Mouse (Mus musculus): ENCODE data around the gene Ppp1r1a. TPM values are rescaled to one million over a fixed set of nuclear protein-coding genes. Genes with fewer than 3 reads are reported as not detected.

Ppp1r1a gene
- total and polyA plus RNA-seq, 3 experiments = 5.7 to 11.6 (median 9.0) TPM

DNA sequence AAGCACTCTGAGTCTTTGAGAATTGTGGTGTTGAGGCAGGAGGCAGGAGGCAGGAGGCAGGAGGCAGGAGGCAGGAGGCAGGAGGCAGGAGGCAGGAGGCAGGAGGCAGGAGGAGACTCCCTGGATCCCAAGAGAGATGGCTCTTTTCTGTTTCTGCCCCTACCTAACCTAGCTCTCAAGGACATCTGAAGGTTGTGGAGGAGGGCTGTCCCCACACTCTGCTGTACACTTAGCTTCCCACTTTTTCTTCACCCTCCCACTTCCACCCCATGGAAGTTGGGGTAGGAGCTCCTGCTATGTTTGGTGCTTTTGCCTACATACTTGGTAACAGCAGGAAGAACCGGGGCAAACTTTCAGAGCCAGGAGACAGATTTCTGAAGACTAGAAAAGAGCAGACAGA lies 2.0 kb downstream of the Ppp1r1a start:
- WGBS = 59% methylated on average over 1 of the region's 1 CpGs
- Histone ChIP-seq H3K36me3 (ENCODE audit: control insufficient read depth, insufficient read depth, low read length) (no peaks in the 10 kb centered on the region), H3K79me2 (replicated peaks; ENCODE audit: control insufficient read depth, insufficient read depth, low read length) (no peaks in the 10 kb centered on the region), H3K4me1 (ENCODE audit: control insufficient read depth, insufficient read depth, low read length) (no peaks in the 10 kb centered on the region), H3K27me3 (ENCODE audit: control insufficient read depth, insufficient read depth, low read length) (peaks cover 8% of the 10 kb centered on the region), H3K4me3 (no peak overlapping the region), H3K9ac (ENCODE audit: low read depth, low read length) (no peak overlapping the region), H3K27ac (no peak overlapping the region)
- TF ChIP-seq EP300 (IDR thresholded peaks at IDR 0.05; ENCODE audit: insufficient read depth, low read depth, low read length) (no peak), POLR2A (IDR thresholded peaks at IDR 0.05; ENCODE audit: insufficient read depth, low read depth, low read length) (no peak), CTCF (IDR thresholded peaks at IDR 0.05) (no peak)
- intact Hi-C loops (cut with DNase I) = no loop called here
- peak in 1 of 2 experiments; percentile 7 for DNase-seq

DNA sequence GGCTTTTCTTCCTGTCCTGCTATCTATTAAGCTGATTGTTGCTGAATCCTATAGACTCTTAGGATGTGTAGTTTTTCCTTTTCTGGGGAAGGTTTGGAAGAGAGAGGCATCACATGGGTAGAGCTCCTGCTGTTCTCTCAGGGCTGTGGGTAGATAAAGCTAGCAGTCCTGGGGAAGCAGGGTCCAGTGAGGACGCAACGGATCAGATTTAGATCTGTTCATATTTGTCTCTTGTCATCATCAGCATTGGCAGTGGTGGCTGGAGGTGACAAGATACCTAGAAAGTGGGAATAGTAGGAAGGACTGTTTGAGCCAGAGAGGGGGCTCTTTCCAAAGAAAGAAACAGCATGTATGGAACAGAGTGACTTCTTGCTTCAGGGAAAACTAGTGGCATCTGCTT lies 2.8 kb downstream of the Ppp1r1a start:
- H3K9ac ChIP-seq (ENCODE audit: low read depth, low read length) = no peak overlapping the region
- H3K27me3 ChIP-seq (ENCODE audit: control insufficient read depth, insufficient read depth, low read length) = peaks cover 8% of the 10 kb centered on the region
- H3K27ac ChIP-seq = no peak overlapping the region
- H3K4me3 ChIP-seq = no peak overlapping the region
- 68% methylated on average over 2 of the region's 2 CpGs for WGBS
- no peaks in the 10 kb centered on the region for H3K79me2 ChIP-seq (replicated peaks; ENCODE audit: control insufficient read depth, insufficient read depth, low read length)
- intact Hi-C loops (cut with DNase I) = no loop called here
- H3K36me3 ChIP-seq (ENCODE audit: control insufficient read depth, insufficient read depth, low read length) = no peaks in the 10 kb centered on the region
- H3K4me1 ChIP-seq (ENCODE audit: control insufficient read depth, insufficient read depth, low read length) = no peaks in the 10 kb centered on the region
- TF ChIP-seq EP300 (IDR thresholded peaks at IDR 0.05; ENCODE audit: insufficient read depth, low read depth, low read length) = no peak
- no peak for TF ChIP-seq CTCF (IDR thresholded peaks at IDR 0.05)
- TF ChIP-seq POLR2A (IDR thresholded peaks at IDR 0.05; ENCODE audit: insufficient read depth, low read depth, low read length) = no peak
- no peak for DNase-seq

DNA sequence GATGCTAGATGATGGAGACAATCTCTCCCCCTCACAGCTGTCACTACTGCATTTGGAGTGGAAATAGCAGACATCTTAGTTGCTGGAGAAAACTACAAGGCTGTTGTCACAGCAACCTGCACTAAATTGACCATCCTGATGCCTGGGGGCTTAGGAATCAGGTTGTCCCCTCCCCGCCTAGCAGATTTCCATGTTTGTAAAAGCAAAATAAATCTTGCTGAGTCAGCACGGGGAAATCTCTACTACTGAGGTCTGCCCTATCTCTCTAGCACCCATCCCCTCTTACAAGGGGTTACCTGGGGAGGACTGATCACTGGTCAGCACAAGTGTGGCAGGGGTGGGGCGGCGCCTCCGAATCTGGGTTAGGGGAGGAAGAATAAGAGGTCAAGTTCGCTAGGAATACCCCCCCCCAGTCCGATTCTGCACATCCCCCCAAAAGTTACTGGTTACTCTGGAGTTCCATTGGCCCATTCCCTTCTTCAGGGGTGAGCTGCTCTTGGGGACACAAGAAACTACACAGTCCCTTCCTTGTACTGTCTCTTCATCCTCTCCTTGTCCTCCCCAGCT lies 3.7 kb downstream of the Ppp1r1a start:
- intact Hi-C loops (cut with DNase I) = no loop called here
- peaks cover 8% of the 10 kb centered on the region for H3K27me3 ChIP-seq (ENCODE audit: control insufficient read depth, insufficient read depth, low read length)
- H3K4me3 ChIP-seq = no peak overlapping the region
- no peaks in the 10 kb centered on the region for H3K4me1 ChIP-seq (ENCODE audit: control insufficient read depth, insufficient read depth, low read length)
- H3K9ac ChIP-seq (ENCODE audit: low read depth, low read length) = no peak overlapping the region
- no peak overlapping the region for H3K27ac ChIP-seq
- 91% methylated on average over 7 of the region's 7 CpGs for WGBS
- DNase-seq = no peak
- no peak for TF ChIP-seq EP300 (IDR thresholded peaks at IDR 0.05; ENCODE audit: insufficient read depth, low read depth, low read length)
- no peak for TF ChIP-seq POLR2A (IDR thresholded peaks at IDR 0.05; ENCODE audit: insufficient read depth, low read depth, low read length)
- no peak for TF ChIP-seq CTCF (IDR thresholded peaks at IDR 0.05)
- no peaks in the 10 kb centered on the region for H3K36me3 ChIP-seq (ENCODE audit: control insufficient read depth, insufficient read depth, low read length)
- H3K79me2 ChIP-seq (replicated peaks; ENCODE audit: control insufficient read depth, insufficient read depth, low read length) = no peaks in the 10 kb centered on the region

DNA sequence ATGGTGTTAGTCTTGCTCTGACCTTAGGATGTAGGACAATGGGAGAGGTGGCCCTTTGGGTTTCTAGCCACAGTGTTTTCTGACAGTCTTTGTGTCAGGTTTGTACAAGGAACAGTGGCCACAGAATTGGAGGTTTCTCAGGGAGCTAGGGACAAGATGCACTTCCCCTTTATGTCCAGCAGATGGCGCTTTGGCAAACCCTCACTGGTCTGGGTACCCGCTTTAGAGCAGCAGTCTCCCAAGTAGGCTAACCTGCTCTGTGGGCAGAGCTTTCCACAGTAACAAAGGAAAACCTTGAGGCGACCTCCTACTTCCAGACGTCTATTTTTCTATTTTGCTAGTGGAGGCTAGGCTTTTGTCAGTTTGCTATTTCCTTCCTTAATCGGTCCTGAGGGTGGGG lies 7.4 kb downstream of the Ppp1r1a start:
- Histone ChIP-seq H3K27ac (no peak overlapping the region), H3K4me3 (no peak overlapping the region), H3K9ac (ENCODE audit: low read depth, low read length) (no peak overlapping the region), H3K79me2 (replicated peaks; ENCODE audit: control insufficient read depth, insufficient read depth, low read length) (no peaks in the 10 kb centered on the region), H3K4me1 (ENCODE audit: control insufficient read depth, insufficient read depth, low read length) (no peaks in the 10 kb centered on the region), H3K36me3 (ENCODE audit: control insufficient read depth, insufficient read depth, low read length) (no peaks in the 10 kb centered on the region), H3K27me3 (ENCODE audit: control insufficient read depth, insufficient read depth, low read length) (no peaks in the 10 kb centered on the region)
- TF ChIP-seq CTCF (IDR thresholded peaks at IDR 0.05) = peak; percentile 98
- TF ChIP-seq EP300 (IDR thresholded peaks at IDR 0.05; ENCODE audit: insufficient read depth, low read depth, low read length) = no peak
- peak; percentile 33 to 56 for DNase-seq
- 9% methylated on average over 5 of the region's 5 CpGs for WGBS
- intact Hi-C loops (cut with DNase I) = no loop called here

DNA sequence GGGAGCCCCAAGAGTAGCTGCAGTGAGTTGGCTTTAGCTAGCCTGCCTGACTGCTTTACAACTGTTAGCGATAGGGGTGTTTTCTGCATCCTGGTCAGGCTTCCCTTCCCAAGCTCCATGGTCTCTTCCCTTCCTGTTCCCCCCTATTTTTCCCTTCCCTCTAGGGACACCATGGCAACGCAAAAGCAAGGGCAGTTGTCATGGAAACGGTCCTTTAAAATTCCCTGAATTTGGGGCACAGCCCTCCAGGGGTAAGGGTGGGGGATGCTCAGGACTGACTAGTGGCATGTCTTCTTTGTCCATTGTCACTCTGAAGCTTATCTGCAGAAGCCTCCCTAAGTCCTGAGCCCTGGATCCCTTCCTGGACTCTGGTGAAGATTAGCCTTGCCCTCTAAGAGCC lies 14.6 kb downstream of the Ppp1r1a start:
- Histone ChIP-seq H3K4me1 (ENCODE audit: control insufficient read depth, insufficient read depth, low read length) (no peaks in the 10 kb centered on the region), H3K9ac (ENCODE audit: low read depth, low read length) (no peak overlapping the region), H3K79me2 (replicated peaks; ENCODE audit: control insufficient read depth, insufficient read depth, low read length) (no peaks in the 10 kb centered on the region), H3K27ac (no peak overlapping the region), H3K27me3 (ENCODE audit: control insufficient read depth, insufficient read depth, low read length) (no peaks in the 10 kb centered on the region), H3K4me3 (no peak overlapping the region), H3K36me3 (ENCODE audit: control insufficient read depth, insufficient read depth, low read length) (no peaks in the 10 kb centered on the region)
- 67% methylated on average over 3 of the region's 3 CpGs for WGBS
- no peak for DNase-seq
- intact Hi-C loops (cut with DNase I) = no loop called here
- no peak for TF ChIP-seq POLR2A (IDR thresholded peaks at IDR 0.05; ENCODE audit: insufficient read depth, low read depth, low read length)

DNA sequence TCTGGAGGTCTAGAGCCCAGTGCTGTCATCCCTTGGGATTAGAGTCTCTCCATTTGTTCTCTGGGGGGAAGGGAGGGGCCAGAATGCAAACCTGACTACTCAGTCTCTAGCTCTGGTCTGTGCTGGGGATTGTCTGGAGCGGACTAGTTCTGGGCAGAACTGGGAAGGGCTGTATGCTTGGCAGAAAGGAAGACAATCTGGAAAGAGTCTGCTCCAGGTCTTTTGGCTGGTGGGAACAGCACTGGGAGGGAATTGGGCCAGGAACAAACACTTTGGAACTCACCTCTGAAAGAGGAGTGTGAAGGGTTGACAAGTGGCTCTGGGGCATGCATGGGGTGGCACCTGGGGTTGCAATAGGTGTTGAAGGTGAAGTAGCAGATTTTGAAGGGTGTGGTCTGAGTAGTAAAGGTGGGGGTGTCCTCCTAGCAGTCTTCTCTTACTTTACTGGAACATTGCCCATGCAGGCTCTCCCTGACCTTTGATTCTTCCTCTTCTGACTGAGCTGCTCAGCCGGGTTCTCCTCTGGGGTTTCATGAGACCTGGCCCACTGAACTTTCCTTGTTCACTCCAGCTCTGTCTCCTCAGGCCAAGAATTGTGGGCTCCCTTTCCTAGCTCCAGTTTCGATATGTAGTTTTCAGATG lies 15.2 kb downstream of the Ppp1r1a start:
- no peak for DNase-seq
- no peaks in the 10 kb centered on the region for H3K27me3 ChIP-seq (ENCODE audit: control insufficient read depth, insufficient read depth, low read length)
- H3K36me3 ChIP-seq (ENCODE audit: control insufficient read depth, insufficient read depth, low read length) = no peaks in the 10 kb centered on the region
- WGBS = 57% methylated on average over 3 of the region's 3 CpGs
- no peaks in the 10 kb centered on the region for H3K4me1 ChIP-seq (ENCODE audit: control insufficient read depth, insufficient read depth, low read length)
- no peaks in the 10 kb centered on the region for H3K79me2 ChIP-seq (replicated peaks; ENCODE audit: control insufficient read depth, insufficient read depth, low read length)
- no peak overlapping the region for H3K9ac ChIP-seq (ENCODE audit: low read depth, low read length)
- no peak overlapping the region for H3K27ac ChIP-seq
- intact Hi-C loops (cut with DNase I) = no loop called here
- H3K4me3 ChIP-seq = no peak overlapping the region
- TF ChIP-seq EP300 (IDR thresholded peaks at IDR 0.05; ENCODE audit: insufficient read depth, low read depth, low read length) = no peak
- no peak for TF ChIP-seq CTCF (IDR thresholded peaks at IDR 0.05)
- no peak for TF ChIP-seq POLR2A (IDR thresholded peaks at IDR 0.05; ENCODE audit: insufficient read depth, low read depth, low read length)

Measured in heart, adult 2 months (tissue).